Mouse (Mus musculus): ENCODE measurements around the gene Serpinb5.
"Not testable (repeated sequence)": the region's sequence is repeated elsewhere in the genome, so short reads cannot be mapped to it uniquely, and the experiment has no call there.

Gene Serpinb5

DNA sequence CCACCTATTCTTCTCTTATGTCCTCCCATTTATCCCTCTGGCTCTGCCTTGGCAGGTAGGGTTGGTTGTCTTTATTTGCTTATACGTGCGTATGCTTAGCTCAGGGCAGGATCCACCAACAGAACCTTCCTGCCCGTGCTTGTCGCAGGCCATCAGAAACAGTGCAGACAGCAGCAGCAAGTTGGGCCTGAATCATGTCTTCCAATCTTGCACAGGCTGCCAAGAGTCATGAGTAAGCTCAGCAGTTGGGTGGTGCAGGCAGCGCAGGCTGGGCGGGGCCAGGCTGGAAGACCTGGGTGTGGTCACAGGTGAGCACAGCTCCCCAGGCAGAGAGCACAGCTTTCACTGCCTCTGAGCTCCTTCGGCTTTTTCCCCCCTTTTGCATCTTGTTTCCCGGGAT lies at the start of gene Serpinb5:
Gene Serpinb5 (plus strand): TSS at position 327 of the 400 bp plus-strand sequence.
- peak; percentile 3 for DNase-seq

GRCm38 (mm10) chr1:106814864-106815263 lies 46.1 kb upstream of the Serpinb5 start:
- no peak for DNase-seq

DNA sequence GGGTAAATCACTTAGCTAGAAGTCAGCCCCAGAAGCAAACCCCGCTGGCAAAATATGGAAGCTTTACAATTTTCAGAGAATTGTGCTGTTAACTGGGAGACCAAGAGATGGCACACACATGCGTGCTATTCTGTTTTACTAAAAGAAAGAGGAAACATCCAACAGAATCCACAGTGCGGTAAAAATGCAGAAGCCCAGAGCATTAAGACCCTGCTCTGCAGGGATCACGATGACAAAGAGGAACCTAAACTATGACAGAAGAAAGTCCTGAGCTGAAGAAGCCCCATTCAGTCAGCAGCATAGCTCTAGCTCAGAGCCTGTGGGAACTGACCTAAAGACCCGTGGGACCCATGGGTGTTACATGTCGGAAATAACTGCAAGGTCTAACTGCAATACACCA lies 45.7 kb upstream of the Serpinb5 start:
- no peak for DNase-seq

- no peak for DNase-seq
These were observed 44.2 kb upstream of the Serpinb5 start for GRCm38 (mm10) chr1:106816766-106817165.

GRCm38 (mm10) chr1:106818323-106818722 lies 42.6 kb upstream of the Serpinb5 start:
- DNase-seq = no peak

GRCm38 (mm10) chr1:106822297-106822696 lies 38.7 kb upstream of the Serpinb5 start:
- DNase-seq = no peak

DNA sequence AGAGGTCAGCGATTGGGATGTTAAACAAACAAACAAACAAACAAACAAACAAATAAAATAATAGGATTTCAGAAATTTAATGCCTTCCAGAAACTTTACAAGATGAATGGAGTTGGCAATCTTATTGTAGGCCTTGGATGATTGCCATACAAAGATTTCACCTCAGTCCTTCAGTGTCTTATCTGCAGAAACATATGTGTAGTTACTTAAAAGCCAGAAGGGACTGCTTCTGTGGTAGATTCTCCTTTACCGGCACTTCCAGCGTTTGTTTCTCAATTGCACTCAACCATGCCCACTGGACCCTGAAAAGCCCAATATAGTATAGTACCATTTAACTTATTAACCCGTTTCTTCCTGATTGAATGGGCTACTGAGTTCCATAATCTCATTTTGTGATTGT lies 32.2 kb upstream of the Serpinb5 start:
- no peak for DNase-seq

GRCm38 (mm10) chr1:106865543-106865942 lies 4.6 kb downstream of the Serpinb5 start:
- no peak for DNase-seq

DNA sequence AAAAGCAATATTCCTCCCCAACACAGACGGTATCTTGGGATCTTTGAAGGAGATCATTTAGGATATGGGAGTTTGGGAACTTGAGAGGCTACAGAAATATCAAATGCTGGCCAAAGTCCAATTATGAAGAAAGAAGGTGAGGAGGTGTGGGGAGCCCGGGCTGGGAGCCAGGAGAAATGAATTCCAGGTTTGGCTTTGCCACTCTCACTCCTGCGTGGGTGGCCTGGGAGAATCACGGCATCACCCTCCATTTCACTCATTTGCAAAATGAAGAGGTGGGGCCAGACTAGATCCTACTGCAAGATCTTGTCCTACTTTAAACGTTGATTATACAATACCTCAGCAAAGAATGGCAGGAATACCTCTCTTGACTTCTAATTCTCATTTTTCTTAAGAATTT lies 5.1 kb downstream of the Serpinb5 start:
- no peak for DNase-seq

- DNase-seq = no peak
These were observed 5.8 kb downstream of the Serpinb5 start for GRCm38 (mm10) chr1:106866768-106867167.

GRCm38 (mm10) chr1:106869986-106870385 lies 9.0 kb downstream of the Serpinb5 start:
- DNase-seq = no peak

DNA sequence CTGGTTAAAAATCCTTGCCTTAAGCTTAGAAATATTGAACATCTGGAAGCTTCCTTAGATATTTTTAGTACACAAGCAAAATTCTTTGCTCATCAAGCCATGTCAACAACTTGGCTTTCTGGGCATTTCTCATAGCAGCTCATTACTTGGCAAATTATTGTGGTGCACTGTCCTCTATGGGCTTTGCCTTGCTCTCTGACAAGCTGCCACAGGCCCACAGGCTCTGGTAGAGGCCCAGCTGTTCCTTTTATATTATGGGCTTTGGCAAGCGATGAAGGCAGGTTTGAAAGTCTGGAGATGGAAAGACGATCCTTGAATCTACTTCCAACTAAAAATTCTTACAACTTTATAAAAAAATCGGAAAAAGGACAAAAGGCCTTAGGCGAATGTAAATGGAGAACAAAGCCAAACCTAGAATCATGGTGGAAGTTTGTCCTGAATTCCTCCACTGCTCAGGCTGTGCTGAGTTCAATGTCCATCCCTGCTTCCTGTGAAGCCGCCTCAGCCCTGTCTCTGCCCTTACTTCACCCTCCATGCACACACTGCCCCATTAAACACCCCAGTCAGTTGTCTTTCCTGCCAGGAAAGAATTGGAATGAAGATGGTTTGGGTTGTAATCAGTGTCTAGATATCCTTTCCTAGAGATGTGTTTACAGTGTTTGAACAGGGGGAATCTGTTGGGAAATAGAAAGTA lies 14.4 kb downstream of the Serpinb5 start:
- DNase-seq = no peak

DNA sequence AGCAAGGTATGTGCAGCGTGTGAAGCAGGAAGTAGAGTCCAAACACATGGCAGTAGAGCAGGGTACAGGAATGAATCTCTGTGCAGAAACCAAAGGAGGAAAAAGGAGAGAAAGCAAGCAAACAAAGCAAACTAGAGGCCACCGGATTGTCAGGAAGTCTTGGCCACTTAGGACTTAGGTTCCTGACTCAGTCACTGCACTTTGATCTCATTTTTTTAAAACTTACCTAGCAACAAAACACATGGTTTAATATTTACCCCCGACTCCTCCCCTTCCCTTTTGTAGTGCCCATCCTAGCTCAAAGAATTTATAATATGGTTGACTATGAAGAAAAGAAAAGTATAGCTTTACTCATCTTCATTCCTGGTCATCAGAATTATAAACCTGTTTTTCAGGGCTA lies 15.2 kb downstream of the Serpinb5 start:
- DNase-seq = no peak

DNA sequence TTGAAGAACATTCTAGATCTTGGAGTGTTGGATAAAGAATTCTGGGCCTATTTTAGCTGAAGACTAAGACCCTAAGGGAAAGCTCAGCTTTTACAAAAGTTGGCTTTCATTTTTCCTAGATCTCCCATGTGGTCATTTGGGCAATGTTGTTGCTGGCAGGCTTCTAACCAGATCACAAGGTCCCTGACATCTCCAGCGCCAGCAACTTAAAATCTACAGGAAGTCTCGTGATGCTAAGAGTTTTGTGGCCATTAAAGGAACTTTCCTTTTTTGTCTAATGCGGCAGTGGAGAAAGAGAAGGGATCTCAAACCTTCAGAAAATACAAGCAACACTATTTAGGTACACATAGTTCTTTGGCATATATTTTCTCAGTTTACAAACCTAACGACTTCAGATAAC lies 21.8 kb downstream of the Serpinb5 start:
- no peak for DNase-seq

- DNase-seq = no peak
These were observed 22.4 kb downstream of the Serpinb5 start for GRCm38 (mm10) chr1:106883369-106883768.

- no peak for DNase-seq
These were observed 22.8 kb downstream of the Serpinb5 start for GRCm38 (mm10) chr1:106883812-106884211.

DNA sequence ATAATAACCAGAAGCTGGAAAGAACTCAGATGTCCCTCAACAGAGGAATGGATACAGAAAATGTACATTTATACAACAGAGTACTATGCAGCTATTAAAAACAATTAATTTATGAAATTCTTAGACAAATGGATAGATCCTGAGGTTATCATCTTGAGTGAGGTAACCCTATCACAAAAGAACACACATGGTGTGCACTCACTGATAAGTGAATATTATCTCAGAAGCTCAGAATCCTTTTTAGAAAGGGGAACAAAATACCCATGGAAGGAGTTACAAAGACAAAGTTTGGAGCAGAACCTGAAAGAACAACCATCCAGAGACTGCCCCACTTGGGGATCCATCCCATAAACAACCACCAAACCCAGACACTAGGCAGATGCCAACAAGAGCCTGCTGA lies 34.2 kb downstream of the Serpinb5 start:
- DNase-seq = not testable (repeated sequence)

DNA sequence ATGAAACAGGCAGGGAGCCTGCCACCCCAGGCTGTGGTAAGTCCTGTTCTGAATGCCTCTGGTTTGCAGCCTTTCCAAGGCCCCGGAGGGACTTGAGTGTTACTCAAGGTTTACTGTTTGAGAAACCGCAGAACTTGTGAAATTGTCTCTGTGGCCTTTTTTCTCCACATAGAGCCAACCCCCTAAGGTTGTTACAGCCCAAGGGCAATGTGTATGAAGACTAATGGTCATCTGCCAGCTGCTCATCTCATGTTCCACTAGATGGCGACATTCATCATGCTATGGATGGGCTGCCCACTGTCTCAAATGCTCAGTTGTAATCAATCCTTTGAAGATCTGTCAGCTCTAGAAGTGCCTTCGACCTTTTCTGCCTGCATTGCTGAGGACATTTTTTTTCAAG lies 40.4 kb downstream of the Serpinb5 start:
- DNase-seq = peak; percentile 9

GRCm38 (mm10) chr1:106931954-106932353 lies 71.0 kb downstream of the Serpinb5 start:
- no peak for DNase-seq

All from kidney, postnatal 14 days (tissue).